Mouse (Mus musculus) ES-CJ7 (cell line): ENCODE results near the gene Zfp128.
"Not testable (repeated sequence)": the region's sequence is repeated elsewhere in the genome, so short reads cannot be mapped to it uniquely, and the experiment has no call there.

Experiments
- DNase-seq: peaks from one replicate; pipeline ENCODE4 v3.0.0; 2011; ENCODE audit warnings: low read depth, low spot score

Zfp128 gene

DNA sequence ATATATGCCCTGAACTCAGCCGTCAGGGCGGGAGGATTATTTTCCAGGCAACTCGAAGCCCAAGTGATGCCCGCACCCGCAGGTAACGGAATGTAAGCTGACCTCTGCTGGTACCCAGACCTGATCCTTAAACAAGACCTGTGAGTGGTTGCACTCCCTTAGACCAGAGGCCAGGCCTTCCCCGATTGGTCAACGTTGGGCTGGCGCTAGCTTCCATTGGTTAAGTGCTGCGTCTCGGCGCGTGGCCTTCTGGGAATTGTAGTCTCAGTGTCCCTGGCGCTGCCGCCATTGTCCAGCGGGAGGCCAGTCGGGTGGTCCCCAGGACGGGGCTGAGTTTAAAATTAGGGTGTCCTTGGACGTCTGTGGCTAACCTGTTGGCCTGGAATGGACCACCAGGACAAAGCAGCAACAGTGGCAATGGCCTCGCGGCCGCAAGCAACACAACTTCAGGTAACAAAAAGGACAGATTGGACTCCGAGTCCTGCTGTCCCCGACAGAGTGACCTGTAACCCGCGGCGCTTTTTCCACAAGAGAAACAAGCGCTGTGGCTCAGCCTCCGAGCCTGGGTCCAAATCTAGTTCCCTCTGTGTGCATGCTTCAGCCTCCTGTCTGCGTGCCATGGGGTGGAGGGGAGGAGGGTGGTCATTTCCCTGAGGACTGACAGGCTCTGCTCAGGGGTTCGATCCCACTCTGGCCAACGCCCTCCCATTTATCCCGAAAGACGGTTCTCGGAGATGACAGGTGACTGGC lies at the start of gene Zfp128:
Gene Zfp128, plus strand, starts transcription at position 267 of the 750 bp plus-strand sequence.
- DNase-seq: peak; percentile 93

DNA sequence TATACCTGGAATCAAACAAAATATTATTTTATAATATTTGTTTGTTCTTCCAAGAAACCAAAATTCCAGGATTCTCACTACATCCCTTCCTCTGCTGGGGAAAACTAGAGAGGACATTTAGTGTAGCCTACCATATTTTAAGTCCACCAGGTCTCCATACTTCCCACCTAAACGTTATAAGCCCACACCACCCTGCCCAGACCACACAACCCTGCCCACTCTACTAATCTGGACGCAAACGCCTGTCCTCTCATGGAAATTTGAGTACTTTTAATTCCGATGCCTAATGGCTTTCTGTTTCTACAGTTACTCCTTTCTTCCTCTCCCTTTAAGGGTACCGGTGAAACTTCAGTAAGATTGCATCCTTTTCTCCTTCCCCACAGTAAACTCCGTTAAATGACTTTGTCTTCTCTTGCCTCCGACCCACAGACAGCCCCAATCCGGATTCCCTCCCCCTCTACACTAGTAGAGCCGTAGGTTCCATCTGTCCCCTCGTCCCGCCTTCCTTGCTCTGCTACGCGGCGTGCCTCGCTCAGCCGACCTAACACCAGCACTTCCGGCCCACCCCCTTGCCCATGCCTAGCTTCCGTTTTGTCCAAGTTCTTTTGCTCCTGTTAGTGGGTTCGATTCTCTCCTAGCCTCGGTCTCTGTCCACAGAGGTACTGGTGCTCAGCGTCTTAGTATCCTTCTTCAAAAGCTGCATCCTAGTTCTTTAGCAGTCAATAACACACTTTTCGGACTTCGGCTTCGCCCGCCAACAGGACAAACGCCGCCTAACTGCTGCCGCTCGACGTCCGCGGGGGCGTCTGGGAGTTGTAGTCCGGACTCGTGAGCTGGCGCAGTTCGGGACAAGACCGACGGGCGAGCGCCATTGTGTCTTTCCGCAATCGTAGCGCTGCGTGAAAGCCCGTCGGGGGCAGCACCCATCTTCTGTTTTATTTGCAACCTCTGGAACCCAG lies 46.5 kb upstream of the Zfp128 start, which contains the start of gene Zfp110:
Gene Zfp110, plus strand, starts transcription at position 600 of the 959 bp plus-strand sequence.
- peak; percentile 95 for DNase-seq

DNA sequence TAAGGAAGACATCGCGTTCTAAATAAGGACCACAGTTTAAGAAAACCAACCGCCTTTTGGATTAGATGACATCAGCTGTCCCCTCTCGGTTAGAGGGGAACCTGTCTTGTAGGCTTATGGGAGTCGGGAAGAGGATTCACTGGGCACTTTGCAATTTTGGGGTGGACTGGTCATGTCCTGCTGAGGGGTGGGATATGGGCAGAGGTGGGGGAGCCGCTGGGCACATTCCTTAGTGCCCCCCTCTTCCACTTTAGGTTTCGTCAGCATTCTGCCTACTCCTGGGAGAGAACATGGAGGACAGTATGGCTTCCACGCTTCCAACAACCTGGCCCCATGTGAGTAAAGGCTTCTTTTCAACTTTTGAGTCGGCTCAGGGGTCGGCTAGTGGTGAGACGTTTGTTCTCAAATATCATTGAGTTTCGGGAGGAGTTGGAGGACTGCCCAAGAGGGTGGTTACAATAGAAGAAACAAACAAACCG lies 45.7 kb upstream of the Zfp128 start:
- DNase-seq: no peak

GRCm38 (mm10) chr7:12835779-12836178 lies 45.2 kb upstream of the Zfp128 start:
- DNase-seq: no peak

DNA sequence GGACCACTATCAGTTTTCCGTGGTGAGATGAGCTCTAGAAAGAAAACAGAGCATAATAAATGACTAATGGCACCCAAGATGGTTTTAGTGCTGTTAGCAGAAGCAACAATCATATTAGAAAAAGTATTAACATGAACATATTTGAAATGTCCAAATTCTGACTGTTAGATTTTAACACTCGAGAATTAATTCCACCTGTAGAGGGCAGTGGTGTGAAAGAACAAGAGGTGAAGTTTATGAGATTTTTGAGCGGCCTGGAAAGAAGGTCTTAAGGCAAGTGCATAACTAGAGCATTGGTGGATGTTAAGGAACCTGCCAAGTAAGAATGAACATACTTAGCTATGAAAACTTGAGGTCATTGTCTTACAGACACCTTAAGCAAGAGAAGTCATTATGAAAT lies 6.7 kb upstream of the Zfp128 start:
- DNase-seq: peak; percentile 44

DNA sequence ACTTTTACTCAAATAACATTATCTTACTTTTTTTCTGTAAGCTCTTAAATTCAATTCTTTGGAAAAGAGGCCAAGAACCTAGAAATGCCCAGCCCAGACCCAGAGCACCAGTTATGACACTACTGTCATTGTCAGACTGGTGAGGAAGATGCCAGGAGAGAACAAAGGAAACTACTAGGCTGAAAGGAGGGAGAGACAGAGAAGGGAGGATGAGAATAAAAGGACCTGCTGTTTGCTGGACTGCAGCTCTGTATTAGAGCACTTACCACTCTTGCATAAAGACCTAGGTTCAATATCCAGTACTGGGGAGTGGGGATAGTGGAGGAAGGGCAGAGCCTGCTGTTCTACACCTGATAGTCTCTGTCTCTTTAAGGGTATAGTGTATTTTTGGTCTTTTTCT lies 941 bp upstream of the Zfp128 start:
- DNase-seq: no peak

DNA sequence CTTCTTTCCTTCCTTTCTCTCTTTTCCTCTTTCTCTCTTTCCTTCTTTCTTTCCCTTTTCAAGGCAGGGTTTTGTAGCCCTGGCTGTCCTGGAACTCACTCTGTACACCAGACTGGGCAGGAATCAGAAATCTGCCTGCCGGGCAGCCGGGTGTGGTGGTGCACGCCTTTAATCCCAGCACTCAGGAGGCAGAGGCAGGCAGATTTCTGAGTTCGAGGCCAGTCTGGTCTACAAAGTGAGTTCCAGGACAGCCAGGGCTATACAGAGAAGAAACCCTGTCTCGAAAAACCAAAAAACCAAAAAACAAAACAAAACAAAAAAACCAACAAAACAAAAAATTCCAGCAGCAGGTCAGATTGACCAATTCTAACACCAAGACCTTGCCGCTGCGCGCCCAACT lies 480 bp upstream of the Zfp128 start:
- not testable (repeated sequence) for DNase-seq

- no peak for DNase-seq
These were observed 5.7 kb downstream of the Zfp128 start for GRCm38 (mm10) chr7:12886563-12887266.

DNA sequence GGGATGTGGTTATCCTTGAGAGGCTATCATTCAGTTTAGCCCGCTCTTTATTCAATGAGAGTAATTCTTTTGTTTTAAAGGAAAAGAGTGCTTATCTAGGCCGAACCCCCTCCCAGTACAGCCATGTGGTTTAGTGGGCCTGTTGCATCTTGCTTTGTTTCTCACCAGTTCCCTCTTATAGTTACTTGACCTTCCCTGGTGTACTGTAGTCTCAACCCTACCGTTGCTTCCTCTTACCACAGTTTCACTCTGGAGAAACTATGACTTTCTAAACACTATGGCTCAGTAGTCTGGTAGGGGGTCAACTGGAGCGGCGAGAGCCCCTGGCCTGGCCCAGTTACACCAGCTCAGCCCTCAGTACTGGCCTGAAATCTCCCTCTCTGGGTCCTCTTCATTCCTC lies 6.6 kb downstream of the Zfp128 start:
- no peak for DNase-seq

DNA sequence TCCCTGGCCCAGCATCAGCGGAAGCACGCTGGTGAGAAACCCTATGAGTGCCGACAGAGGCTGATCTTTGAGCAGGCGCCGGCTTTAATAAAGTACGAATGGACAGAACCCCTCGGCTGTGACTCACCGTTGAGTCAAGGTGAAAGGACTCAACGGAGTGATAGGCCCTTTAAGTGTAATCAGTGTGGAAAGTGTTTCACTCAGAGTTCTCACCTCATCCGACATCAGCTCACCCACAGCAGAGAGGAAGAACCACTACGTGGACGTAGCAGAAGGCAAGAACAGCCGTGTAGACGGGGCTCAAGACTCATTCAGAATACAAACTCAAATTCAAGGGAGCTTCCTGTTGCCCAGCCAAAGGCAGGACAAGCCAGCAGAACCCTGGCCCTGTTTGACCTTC lies 10.0 kb downstream of the Zfp128 start:
- no peak for DNase-seq

GRCm38 (mm10) chr7:12891334-12891733 lies 10.4 kb downstream of the Zfp128 start:
- no peak for DNase-seq

GRCm38 (mm10) chr7:12897655-12898410 lies 16.9 kb downstream of the Zfp128 start, which contains the start of gene Zscan22:
Gene Zscan22 (plus strand): TSS chr7:12897815.
- peak; percentile 97 for DNase-seq

DNA sequence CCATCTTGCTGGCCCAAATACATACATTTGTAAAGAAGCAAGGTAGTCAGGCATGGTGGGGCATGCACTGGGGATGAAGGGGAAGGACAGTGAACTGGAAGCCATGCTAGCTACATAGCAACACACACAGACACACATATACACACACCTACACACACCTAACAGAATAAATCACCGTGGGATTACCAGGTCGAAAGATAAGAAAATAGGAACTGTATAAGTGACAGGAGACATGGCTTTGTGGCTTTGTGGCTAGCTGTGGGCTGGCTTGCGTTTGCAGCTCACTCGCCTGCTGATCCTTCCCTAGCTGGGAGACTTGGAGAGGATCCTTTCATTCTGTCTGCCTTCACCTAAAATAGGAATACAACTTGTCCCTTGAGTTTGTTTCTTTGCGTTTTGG lies 20.5 kb downstream of the Zfp128 start:
- no peak for DNase-seq

DNA sequence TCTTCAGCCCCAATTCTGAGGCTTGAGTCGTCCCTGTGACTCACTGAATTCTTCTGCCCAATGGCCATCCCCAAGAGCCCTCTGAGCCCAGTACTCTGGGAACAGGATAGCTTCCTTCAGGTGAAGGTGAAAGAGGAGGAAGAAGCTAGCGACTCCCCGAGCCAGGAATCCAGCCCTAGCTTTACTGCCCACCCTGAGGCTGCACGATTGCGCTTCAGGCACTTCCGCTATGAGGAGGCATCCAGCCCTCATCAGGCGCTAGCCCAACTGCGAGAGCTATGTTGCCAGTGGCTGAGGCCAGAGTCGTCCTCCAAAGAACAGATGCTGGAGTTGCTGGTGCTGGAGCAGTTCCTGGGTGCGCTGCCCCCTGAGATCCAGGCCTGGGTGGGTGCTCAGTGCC lies 22.6 kb downstream of the Zfp128 start:
- DNase-seq: peak; percentile 90

- DNase-seq: no peak
These were observed 24.2 kb downstream of the Zfp128 start for GRCm38 (mm10) chr7:12905146-12905545.

DNA sequence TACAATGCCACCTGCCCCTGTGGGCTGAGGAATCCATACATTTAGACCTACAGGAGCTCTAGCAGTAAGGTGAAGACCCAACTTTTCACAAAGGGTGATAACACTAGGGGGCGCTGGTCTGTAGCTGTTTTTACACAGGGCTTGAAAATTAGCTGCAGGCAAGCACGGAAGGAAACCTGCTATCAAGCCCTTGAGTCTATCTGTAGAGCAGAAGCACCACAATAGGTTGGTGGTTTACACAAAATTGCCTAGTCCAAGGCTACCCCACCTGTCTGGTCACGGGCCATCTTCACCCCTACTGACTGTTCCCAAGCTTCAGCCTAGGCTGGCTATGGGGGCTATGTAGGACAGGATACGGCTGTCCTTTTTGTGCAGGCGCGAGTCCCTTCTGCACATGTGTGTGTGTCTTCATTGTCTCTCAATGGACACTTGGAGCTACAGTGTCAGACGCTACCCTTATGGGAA lies 28.6 kb downstream of the Zfp128 start:
- DNase-seq: peak; percentile 69

GRCm38 (mm10) chr7:12910181-12910668 lies 29.2 kb downstream of the Zfp128 start:
- DNase-seq: peak; percentile 67

DNA sequence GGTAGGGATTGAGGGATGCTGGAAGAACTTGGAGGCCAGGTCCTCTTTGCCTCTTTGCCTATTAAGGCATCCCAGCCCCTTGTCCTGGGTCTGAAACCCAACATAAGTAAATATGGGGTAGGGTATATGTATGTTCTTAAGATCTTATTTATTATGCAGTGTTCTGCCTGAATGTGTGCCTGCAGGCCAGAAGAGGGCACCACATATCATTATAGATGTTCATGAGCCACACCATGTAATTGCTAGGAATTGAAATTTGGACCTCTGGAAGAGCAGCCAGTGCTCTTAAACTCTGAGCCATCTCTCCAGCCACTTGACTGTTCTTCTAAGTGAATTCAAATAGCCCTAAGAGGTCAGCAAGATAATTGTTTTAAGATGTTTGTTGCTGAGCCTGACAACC lies 32.6 kb downstream of the Zfp128 start:
- peak; percentile 56 for DNase-seq

GRCm38 (mm10) chr7:12920495-12920894 lies 39.5 kb downstream of the Zfp128 start:
- DNase-seq: not testable (repeated sequence)

DNA sequence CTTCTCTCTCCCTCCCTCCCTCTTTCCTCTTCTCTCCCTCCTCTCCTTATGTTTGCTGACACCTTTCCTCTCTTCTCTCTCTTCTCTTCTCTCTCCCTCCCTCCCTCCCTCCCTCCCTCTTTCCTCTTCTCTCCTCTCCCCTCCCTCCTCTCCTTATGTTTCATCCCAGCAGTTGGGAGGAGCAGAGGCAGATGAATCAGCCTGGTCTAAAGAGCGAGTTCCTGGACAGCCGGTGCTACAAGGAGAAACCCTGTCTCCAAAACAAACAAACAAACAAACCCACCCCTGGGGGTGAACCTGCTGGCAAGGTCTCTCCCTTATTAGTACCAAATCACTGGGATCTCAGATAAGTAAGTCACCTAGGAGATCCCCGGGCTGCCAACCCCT lies 40.3 kb downstream of the Zfp128 start:
- no peak for DNase-seq
